Mouse (Mus musculus): Measurements from ENCODE around the gene Mast4.

- TF ChIP-seq POLR2A (IDR thresholded peaks at IDR 0.05; ENCODE audit: insufficient read depth, low read depth, low read length) (no peak), CTCF (IDR thresholded peaks at IDR 0.05) (no peak), EP300 (IDR thresholded peaks at IDR 0.05; ENCODE audit: insufficient read depth, low read depth, low read length) (no peak)
These were observed 134.3 kb downstream of the Mast4 start for GRCm38 (mm10) chr13:103199823-103200660.

Measured in heart, adult 2 months (tissue).